Mouse (Mus musculus) gastrocnemius, postnatal 36 days (tissue): ENCODE results near the gene Mmgt1. TPM values are rescaled to one million over a fixed set of nuclear protein-coding genes. Genes with fewer than 3 reads are reported as not detected.

Source experiments
- DNase-seq, 2 experiments: peaks; one replicate each; pipeline ENCODE4 v3.0.0; 2022
- intact Hi-C: fragments of 180-260 bp; cut with DNase I; formaldehyde crosslinking; loops from one replicate; pipeline ENCODE4 v1.15.1; 2025
- long read RNA-seq, 2 experiments: library from polyadenylated mRNA; stranded (forward); transcript quantifications; one replicate each; pipeline ENCODE4 v2.0.0; 2021
- microRNA-seq, 2 experiments: library from miRNA; unstranded; fragments of <30 nt; microRNA quantifications; one replicate each; pipeline ENCODE4 v1.2.0; 2021
- total RNA-seq, 2 experiments: library from RNA; stranded (reverse); gene quantifications; 2 replicates each; pipeline ENCODE4 v1.2.3; 2021

The Mmgt1 gene
- total RNA-seq: 10 to 100 TPM; 22.9 to 24.5 TPM
- long read RNA-seq, experiment 1, full-length matches to known transcripts: 3 of 6 reads
- long read RNA-seq, experiment 1, partial matches to known transcripts: 0 of 6 reads
- long read RNA-seq, experiment 1, other reads (novel, unspliced or antisense): 3 of 6 reads
- long read RNA-seq, experiment 2, full-length matches to known transcripts: 8 of 10 reads
- long read RNA-seq, experiment 2, partial matches to known transcripts: 0 of 10 reads
- long read RNA-seq, experiment 2, other reads (novel, unspliced or antisense): 2 of 10 reads

DNA sequence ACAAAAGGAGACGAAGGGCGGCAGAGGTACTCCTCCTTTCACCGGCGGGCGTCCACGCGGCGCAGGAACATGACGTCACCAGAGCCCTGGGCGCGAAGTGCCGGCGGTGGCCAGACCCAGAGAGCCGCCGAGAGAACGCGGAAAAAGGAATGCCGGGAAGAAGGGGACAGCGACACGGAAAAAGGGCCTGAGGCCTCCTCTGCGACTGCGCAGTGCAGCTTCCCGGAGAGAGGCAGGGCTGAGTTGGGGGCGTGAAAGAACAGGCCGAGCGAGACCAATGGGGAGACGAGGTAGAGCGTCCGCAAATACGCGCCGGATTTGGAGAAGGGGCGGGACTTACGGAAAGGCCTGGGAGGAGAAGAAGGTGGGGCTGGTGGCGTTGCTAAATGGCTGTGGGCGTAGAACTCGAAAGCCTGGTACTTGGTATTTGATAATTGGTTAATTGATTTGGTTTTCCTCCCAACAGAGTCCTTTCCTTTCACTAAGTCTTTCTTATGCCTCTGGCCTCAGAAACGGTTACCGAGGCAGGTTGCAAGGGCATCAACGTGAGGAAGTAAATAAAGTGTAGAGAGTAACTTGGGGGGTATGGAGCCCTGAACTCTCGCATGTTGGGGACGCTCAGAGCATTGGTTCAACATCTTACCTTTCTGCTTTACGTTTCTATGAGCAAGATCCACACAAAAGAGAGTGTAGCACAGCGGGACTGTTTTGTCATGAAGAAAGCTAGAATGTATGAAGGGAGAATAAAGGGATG lies at the start of gene Mmgt1:
Gene Mmgt1 (minus strand): TSS at position 183 of the 754 bp plus-strand sequence.
- intact Hi-C loops: no loop called here
- peak; percentile 77 to 89 for DNase-seq

DNA sequence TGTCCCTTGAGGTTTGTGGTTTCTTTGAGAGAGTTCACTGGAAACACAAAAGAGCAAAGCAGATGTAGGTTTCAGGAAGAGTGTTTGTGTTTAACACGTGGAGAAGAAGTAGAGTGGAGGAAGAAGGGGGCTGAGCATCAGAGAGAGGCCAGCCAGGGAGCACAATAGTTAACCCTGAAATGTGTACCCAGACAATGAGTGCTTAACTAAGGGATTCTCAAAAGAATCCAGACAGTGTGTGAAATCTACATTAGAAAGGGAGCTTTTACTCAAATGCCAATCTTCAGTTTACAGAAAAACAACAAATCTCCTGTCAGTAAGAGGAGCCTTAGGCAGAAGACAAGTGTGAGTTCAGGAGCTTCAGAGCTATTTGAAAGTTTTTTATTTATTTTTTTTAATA lies 42.2 kb upstream of the Mmgt1 start:
- intact Hi-C loops: no loop called here
- no peak for DNase-seq

DNA sequence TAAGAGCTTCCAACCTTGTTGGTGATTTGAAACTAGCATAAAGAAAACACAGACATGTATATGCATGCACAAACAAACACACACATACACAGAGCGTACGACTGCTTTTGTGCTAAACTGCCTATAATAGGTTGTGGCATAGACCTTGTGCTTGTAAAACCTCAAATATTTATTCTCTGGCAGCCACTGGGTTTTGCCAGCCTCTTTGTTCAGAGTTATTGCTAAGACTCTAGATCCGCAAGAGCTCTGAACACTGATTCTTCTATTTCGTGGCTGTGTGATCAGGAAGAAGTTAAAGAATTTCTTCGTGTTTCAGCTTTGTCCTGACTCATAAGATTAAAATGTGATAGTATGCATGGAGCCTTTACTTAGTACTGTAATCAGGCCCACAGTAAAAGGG lies 38.3 kb upstream of the Mmgt1 start:
- no peak for DNase-seq
- intact Hi-C loops: no loop called here

DNA sequence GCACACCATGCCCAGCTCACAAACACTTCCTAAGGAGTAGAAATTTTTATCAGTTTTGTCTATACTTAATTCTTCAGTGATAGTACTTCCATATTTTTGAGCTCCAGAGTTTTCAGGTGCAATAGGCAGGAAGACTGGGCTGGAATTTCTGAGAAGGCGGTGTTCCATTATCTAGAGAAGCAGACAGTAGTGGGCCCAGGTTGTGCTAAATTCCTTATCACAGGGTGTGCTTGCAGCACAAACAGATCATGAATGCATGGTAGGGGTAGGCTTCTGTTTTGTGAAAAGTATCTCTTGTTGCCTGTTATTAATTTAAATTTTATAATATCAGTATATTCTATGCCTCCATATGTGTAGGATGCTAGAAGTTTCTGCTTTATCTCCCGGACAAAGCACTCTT lies 17.4 kb upstream of the Mmgt1 start:
- intact Hi-C loops: no loop called here
- no peak for DNase-seq

DNA sequence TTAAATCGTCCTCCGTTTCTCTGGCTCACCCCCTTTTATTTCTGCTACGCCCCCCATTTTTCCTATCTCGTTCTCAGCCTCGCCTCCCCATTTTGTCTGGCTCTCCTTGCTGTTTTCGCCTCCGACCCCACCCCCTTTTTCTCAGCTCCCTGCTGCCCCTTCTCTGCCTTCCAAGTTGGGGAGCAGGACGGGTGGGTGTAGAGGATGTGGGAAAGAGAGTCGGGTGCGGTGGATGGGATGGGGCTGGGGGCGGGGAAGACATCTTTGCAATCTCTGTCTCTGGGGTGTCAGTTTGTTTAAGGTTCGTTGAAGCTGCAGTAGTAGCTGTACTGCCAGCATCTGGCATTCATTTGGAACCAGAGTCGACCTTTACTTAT lies 12.4 kb upstream of the Mmgt1 start:
- DNase-seq: no peak

DNA sequence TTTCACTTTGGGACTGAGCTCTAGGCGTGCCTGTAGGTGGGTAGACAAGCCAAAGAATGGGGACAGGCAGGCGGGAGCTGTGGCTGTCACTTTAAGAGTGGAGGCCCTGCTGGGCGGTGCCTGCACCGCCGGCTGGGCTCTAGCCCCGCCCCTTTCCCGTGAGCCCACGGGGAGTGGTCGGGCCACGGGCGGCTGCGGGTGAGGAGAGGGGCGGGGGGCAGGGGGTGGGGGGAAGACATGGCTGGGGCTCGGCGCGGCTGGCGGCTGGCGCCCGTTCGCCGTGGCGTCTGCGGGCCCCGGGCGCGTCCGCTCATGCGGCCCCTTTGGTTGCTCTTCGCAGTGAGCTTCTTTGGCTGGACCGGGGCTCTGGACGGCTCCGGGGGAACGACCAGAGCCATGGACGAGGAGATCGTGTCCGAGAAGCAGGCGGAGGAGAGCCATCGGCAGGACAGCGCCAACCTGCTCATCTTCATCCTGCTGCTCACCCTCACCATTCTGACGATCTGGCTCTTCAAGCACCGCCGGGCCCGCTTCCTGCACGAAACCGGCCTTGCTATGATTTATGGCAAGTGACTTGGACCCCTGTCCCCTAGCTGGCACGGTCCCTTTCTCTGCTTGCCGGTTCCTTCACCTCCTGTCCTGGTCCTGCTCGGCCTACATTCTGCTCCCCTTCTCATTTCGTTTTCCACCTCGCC lies 11.9 kb upstream of the Mmgt1 start, which contains the start of gene Slc9a6:
Gene Slc9a6 (plus strand): TSS at position 135 of the 695 bp plus-strand sequence.
- intact Hi-C loops: no loop called here
- DNase-seq: peak; percentile 52 to 62

More for the DNA sequence above, 12.4 kb upstream of the Mmgt1 start:
- intact Hi-C loops: no loop called here

DNA sequence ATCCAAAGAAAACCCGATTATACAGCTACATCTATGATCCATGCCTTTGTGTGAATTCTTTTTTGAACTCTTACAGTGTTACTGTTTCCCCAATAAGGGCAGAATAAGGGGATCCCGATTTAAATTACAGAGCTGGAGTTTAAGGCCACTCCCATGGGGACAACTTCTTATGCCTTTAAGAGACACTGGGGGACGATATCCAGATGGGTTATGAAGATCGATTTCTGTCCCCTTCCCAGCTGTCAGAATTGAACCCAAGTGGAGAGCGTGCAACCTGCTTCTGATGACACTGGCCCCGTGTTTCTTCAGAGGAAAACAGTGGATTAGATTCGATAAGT lies 11.4 kb upstream of the Mmgt1 start:
- intact Hi-C loops: no loop called here
- no peak for DNase-seq

DNA sequence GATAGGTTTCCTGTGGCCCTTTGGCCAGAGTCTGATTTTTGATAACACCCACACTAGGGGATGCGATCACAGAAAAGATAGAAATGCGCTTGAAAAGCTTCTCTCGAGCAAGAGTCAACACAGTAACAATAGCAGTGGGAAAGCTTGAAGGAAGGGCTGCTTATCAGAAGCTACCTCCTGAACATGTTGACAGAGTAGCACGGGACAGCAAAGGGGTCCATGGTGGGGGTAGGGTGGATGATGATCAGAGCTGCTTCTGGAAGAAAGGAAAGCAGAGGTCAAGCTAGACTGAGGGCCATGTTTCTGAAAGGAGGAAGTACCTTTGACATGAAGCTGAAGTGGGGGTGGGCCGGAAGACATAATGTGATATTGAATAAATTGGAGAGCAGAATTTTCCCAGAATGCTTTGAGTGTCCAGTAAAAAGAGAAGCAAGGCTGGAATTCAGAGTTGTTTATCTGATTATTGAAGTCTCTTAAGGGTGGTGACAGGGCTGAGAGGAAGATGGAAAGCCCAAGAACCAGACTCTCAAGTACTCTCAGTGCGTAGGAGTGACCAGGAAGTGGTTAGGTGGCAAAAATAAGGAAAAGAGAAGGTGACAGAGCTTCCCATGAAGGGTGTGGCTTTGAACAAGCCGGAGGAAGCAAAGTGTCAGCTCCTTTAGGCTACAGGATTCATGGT lies 9.3 kb upstream of the Mmgt1 start:
- intact Hi-C loops: no loop called here
- DNase-seq: no peak

DNA sequence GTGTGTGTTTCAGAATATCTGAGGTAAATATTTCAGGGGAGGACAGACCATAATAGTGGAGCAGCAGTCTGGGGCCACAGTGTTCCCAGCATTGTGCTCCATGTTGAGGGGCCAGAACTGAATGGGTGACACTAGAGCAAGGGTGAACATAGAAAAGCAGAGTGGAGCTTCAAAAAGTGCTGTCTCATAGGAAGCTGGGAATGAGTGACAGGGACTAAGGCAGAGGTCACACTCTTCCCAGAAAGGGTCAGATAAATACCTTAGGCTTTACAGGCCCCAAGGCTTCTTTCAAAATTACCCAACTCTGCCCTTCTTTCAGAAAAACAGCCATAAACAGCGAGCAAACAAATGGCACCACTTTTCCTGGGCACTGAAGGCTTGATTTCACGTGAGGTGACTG lies 8.7 kb upstream of the Mmgt1 start:
- no peak for DNase-seq
- intact Hi-C loops: no loop called here

DNA sequence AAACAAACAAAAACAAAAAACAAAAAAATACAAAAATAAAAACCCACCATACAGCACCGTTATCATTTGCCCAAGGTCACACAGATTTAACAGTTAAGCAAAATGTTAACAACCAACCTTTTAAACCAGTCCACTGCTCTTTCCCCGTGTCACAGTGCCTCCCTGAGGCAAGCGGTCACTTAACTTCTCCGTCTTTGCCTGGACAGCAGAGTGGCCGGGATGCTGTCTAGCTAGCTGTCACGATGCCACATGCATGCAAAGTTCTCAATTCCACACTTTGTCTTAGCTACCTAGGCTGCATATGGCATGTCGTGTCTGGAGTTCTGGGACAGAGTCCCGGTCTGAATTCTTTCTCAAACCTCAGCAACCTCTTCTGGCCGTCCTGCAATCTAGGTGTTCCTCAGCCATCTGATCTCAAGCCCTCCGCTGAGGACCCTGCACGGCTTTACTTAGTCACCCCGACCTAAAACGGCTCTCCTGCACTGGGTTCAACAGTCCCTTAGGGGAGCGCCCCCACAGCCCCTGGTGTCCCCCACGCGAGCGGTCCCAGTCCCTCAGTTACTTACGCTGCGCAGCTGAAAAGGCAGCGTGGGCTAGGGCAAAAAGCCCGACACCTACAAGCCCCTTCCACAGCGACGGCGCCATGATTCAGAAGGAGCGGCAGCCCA lies 516 bp downstream of the Mmgt1 start:
- intact Hi-C loops: no loop called here
- no peak for DNase-seq

DNA sequence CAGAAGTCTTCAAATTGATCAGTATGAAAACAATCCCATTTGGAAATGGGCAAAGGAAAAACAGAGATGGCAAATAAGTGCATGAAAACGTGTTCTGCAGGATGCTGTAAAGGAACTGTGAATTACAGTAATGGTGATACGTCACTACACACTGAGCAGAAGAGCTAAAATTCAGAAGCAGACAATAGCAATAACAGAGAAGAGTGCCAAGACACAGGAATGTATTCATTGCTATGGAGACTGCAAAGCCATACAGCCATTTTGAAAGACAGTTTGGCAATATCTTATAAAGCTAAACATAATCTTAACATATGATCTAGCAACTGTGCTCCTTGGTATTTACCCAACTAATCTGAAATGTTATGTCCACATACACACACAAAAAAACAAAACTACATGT lies 19.7 kb downstream of the Mmgt1 start:
- intact Hi-C loops: no loop called here
- no peak for DNase-seq

DNA sequence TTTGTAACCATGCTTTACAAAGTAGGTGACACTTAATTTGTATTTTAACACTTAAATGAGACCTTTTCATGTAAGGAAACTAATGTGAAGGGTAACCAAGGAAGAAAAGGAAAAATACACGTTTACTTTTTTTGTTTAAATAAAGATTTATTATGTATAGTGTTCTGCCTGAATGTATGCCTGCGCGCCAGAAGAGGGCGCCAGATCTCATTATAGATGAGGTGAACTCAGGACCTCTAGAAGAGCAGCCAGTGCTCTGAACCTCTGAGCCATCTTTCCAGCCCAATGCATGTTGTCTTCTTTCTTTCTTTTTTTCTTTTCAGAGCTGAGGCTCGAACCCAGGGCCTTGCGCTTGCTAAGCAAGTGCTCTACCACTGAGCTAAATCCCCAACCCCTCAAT lies 25.4 kb downstream of the Mmgt1 start:
- DNase-seq: no peak
- intact Hi-C loops: loop anchor here (2.0 kb wide), 1 partner anchor 266 kb away; no protein-coding TSS in a partner anchor

DNA sequence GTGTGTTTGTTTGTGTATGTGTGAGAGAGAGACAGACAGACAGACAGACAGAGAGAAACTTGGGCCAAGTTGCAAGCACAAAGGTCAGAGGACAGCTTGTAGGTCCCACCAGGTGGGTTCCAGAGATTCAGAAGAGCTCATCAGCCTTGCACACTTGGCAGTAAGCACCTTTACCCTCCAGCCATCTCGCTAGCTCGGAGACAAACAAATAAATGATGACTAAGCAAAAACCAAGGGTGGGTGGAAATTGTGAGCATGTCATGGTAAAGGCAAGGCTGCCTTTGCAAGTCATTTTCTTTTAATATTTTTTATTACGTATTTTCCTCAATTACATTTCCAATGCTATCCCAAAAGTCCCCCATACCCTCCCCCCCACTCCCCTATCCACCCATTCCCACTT lies 44.3 kb downstream of the Mmgt1 start:
- no peak for DNase-seq
- intact Hi-C loops: no loop called here

DNA sequence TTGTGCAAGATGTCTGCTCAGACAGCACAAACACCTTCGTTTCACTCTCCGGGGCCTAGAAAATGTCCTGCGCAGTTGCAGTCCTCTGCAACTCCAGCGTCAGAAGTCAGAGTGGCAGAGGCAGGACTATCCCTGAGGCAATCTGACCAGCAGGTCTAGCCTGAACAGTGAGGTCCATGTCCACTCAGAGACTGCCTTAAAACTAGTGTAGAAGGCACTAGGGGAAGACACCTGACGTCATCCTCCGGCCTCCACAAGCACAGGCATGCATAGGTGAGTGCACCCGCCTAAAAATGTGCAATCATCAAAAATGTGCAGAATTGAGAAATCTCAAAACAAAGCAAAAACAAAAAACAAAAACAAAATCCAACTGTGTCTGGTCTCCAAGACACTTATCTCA lies 48.4 kb downstream of the Mmgt1 start, which contains the start of gene Gm648:
Gene Gm648 (minus strand): TSS at position 101 of the 400 bp plus-strand sequence.
- no peak for DNase-seq
- intact Hi-C loops: no loop called here

DNA sequence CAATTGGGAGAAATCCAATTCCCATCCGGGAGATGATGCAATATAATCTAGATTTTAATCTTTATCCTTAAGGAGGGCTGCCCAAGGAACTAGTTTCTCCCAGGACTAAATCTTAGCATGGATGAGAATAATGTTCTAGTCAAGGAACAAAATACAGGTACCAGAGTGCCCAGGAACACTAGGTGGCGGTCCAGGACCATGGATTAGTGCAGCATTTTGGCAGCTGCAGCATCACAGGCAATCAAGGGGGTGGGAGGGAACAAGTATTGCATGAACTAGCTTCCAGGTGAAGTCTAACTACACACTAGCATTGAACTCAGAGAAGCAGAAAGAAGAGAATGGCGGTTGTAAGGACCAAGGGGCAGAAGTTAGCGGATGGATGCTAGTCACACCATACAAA lies 60.7 kb downstream of the Mmgt1 start:
- no peak for DNase-seq
- intact Hi-C loops: no loop called here

Small RNAs within 50 kb of the gene (microRNA-seq; reads per million reads assigned to microRNA genes)
- 1.4 to 1.5 reads per million in 2 experiments for gene Mir5116

Other genes with a start within 250 kb of the Mmgt1 start
- not detected for gene Smim10l2a, start 223.5 kb downstream of the Mmgt1 start, total RNA-seq
- not detected for gene Gm2174, start 150.1 kb downstream of the Mmgt1 start, total RNA-seq
- gene Ints6l, start 143.2 kb downstream of the Mmgt1 start, total RNA-seq: 1 to 10 TPM; 5.0 to 6.1 TPM
- gene Gm10477, start 73.3 kb downstream of the Mmgt1 start, total RNA-seq: not detected
- not detected for gene Gm648, start 48.5 kb downstream of the Mmgt1 start, total RNA-seq
- 10 to 100 TPM; 21.2 to 26.6 TPM for gene Slc9a6, start 11.7 kb upstream of the Mmgt1 start, total RNA-seq
- gene Fhl1, start 133.7 kb upstream of the Mmgt1 start, total RNA-seq: 1,000 to 10,000 TPM in 1 of 2 experiments, 100 to 1,000 TPM in 1; 727 to 1,109 TPM
- gene Map7d3, start 224.3 kb upstream of the Mmgt1 start, total RNA-seq: under 1 TPM; 0.12 to 0.46 TPM